Mouse (Mus musculus) kidney, adult 2 months (tissue): ENCODE measurements at regions not wholly inside any gene's neighbourhood (a gene's known extent, or its start where the extent isn't known, plus 50 kb on each side); places are given as distances from the start of the nearest gene placed in this dataset.

ENCODE experiments used
- DNase-seq: peaks from one replicate; pipeline ENCODE4 v3.0.0; 2021
- H3K27ac ChIP-seq: fragments of 200-500 bp; 2 replicates; pipeline ENCODE4 v1.5.1; 2012; ENCODE audit warnings: low read depth, low read length, control low read depth, inconsistent platforms; ENCODE audit not compliant: insufficient read depth
- H3K27me3 ChIP-seq: fragments of 200-500 bp; replicated peaks from 2 replicates; pipeline ENCODE4 v1.6.1; 2012; ENCODE audit warnings: mild to moderate bottlenecking, moderate library complexity, low read length, inconsistent platforms; ENCODE audit not compliant: control insufficient read depth, insufficient read depth
- H3K36me3 ChIP-seq: fragments of 200-500 bp; 2 replicates; pipeline ENCODE4 v1.6.1; 2012; ENCODE audit warnings: mild to moderate bottlenecking, moderate library complexity, low read length, inconsistent platforms; ENCODE audit not compliant: control insufficient read depth, insufficient read depth
- H3K4me1 ChIP-seq: fragments of 200-500 bp; 2 replicates; pipeline ENCODE4 v1.6.1; 2011; ENCODE audit warnings: low read length; ENCODE audit not compliant: control insufficient read depth, insufficient read depth
- H3K4me3 ChIP-seq: fragments of 200-500 bp; 2 replicates; pipeline ENCODE4 v1.5.1; 2011; ENCODE audit warnings: mild to moderate bottlenecking, low read depth, low read length, control low read depth; ENCODE audit not compliant: insufficient read depth
- CTCF ChIP-seq: fragments of 200-500 bp; conservative IDR thresholded peaks from 2 replicates; pipeline ENCODE4 v1.5.1; 2011; ENCODE audit warnings: low read depth, mild to moderate bottlenecking, control low read depth, low read length, moderate library complexity, mixed read lengths; ENCODE audit not compliant: insufficient read depth, insufficient read length
- POLR2A ChIP-seq: fragments of 200-500 bp; IDR thresholded peaks from one replicate; pipeline ENCODE4 v1.6.1; 2011; ENCODE audit warnings: low read depth, low read length, control low read depth
- WGBS: fragments of 180-500 bp; shearing (Covaris S2); methylation state at CpG from one replicate; pipeline ENCODE4 v1.1.7; 2018; 5-methylcytosine and 5-hydroxymethylcytosine counted together

GRCm38 (mm10) chr6:67115505-67116303 is 78.4 kb upstream of the Gadd45a start:
- 39% methylated on average over 1 of the region's 1 CpGs for WGBS
- H3K27me3 ChIP-seq, result no peaks in the 10 kb centered on the region
- TF ChIP-seq CTCF (no peak), POLR2A (no peak)
- no peak for DNase-seq
- H3K36me3 ChIP-seq, result no peaks in the 10 kb centered on the region
- no peak overlapping the region for H3K4me3 ChIP-seq
- H3K27ac ChIP-seq, result no peak overlapping the region; the same call in 1 of the 2 replicates
- H3K4me1 ChIP-seq, result peaks cover 12% of the 10 kb centered on the region; the same call in 1 of the 2 replicates

GRCm38 (mm10) chr6:67114753-67115152 is 77.5 kb upstream of the Gadd45a start:
- H3K4me1 ChIP-seq, result peaks cover 12% of the 10 kb centered on the region; the same call in 1 of the 2 replicates
- TF ChIP-seq POLR2A (no peak), CTCF (no peak)
- no peaks in the 10 kb centered on the region for H3K36me3 ChIP-seq
- 93% methylated on average over 4 of the region's 4 CpGs for WGBS
- no peaks in the 10 kb centered on the region for H3K27me3 ChIP-seq
- no peak overlapping the region for H3K27ac ChIP-seq
- no peak overlapping the region for H3K4me3 ChIP-seq
- no peak for DNase-seq

GRCm38 (mm10) chr6:67113686-67114278 is 76.5 kb upstream of the Gadd45a start:
- TF ChIP-seq POLR2A (no peak), CTCF (no peak)
- 26% methylated on average over 26 of the region's 26 CpGs for WGBS
- Histone ChIP-seq H3K4me1 (peaks cover 12% of the 10 kb centered on the region; the same call in 1 of the 2 replicates), H3K36me3 (no peaks in the 10 kb centered on the region), H3K27ac (peak overlapping the region; percentile 87), H3K27me3 (no peaks in the 10 kb centered on the region), H3K4me3 (peak overlapping the region; percentile 37)
- peak; percentile 86 for DNase-seq

- H3K4me3 ChIP-seq, result no peak overlapping the region
- no peaks in the 10 kb centered on the region for H3K27me3 ChIP-seq
- no peak for DNase-seq
- no peak for TF ChIP-seq POLR2A
- no peak for TF ChIP-seq CTCF
- peak overlapping the region; percentile 44 for H3K27ac ChIP-seq
- WGBS, result 71% methylated on average over 4 of the region's 4 CpGs
- H3K4me1 ChIP-seq, result peaks cover 13% of the 10 kb centered on the region; the same call in 1 of the 2 replicates
- H3K36me3 ChIP-seq, result no peaks in the 10 kb centered on the region
Measured at GRCm38 (mm10) chr6:67113261-67113660, 76.0 kb upstream of the Gadd45a start.

- TF ChIP-seq POLR2A (no peak), CTCF (no peak)
- 43% methylated on average over 6 of the region's 6 CpGs for WGBS
- no peaks in the 10 kb centered on the region for H3K27me3 ChIP-seq
Measured at GRCm38 (mm10) chr6:67112311-67112710, 75.1 kb upstream of the Gadd45a start.

GRCm38 (mm10) chr6:67111581-67111980 is 74.3 kb upstream of the Gadd45a start:
- H3K27me3 ChIP-seq, result no peaks in the 10 kb centered on the region
- TF ChIP-seq CTCF (no peak), POLR2A (no peak)
- WGBS, result 68% methylated on average over 2 of the region's 2 CpGs

More at GRCm38 (mm10) chr6:67112311-67112710, 75.1 kb upstream of the Gadd45a start:
- peak; percentile 71 for DNase-seq
- H3K27ac ChIP-seq, result peak overlapping the region; percentile 0; the same call in 1 of the 2 replicates
- H3K4me3 ChIP-seq, result no peak overlapping the region
- peaks cover 20% of the 10 kb centered on the region; the same call in 1 of the 2 replicates for H3K4me1 ChIP-seq
- no peaks in the 10 kb centered on the region for H3K36me3 ChIP-seq

GRCm38 (mm10) chr6:67110391-67110790 is 73.1 kb upstream of the Gadd45a start:
- 76% methylated on average over 1 of the region's 1 CpGs for WGBS
- Histone ChIP-seq H3K27ac (peak overlapping the region; percentile 36; the same call in 1 of the 2 replicates), H3K27me3 (no peaks in the 10 kb centered on the region), H3K4me1 (peaks cover 29% of the 10 kb centered on the region), H3K36me3 (no peaks in the 10 kb centered on the region), H3K4me3 (no peak overlapping the region)
- DNase-seq, result no peak
- TF ChIP-seq CTCF (no peak), POLR2A (no peak)

More at GRCm38 (mm10) chr6:67111581-67111980, 74.3 kb upstream of the Gadd45a start:
- peaks cover 28% of the 10 kb centered on the region for H3K4me1 ChIP-seq
- H3K4me3 ChIP-seq, result no peak overlapping the region
- H3K36me3 ChIP-seq, result no peaks in the 10 kb centered on the region
- 0 out of 2 replicates have a peak overlapping the region, but pooled peaks have one; percentile 0 for H3K27ac ChIP-seq
- no peak for DNase-seq
